Mouse (Mus musculus) adipose tissue, adult 10 weeks (tissue): ENCODE measurements around the gene Btf3l4. TPM values are rescaled to one million over a fixed set of nuclear protein-coding genes. Genes with fewer than 3 reads are reported as not detected.

Source experiments
- polyA plus RNA-seq: library from polyadenylated mRNA; stranded (reverse); fragments of 350-450 nt; fragmentation: Illumina TruSeq; extraction: RNeasy Lipid Tissue Mini Kit (QIAGEN cat#74804); gene quantifications from one replicate; pipeline ENCODE4 v1.2.3, GENCODE M21; 2014; ENCODE audit warnings: low read depth, low replicate concordance

Gene Btf3l4
- 103 TPM for polyA plus RNA-seq

DNA sequence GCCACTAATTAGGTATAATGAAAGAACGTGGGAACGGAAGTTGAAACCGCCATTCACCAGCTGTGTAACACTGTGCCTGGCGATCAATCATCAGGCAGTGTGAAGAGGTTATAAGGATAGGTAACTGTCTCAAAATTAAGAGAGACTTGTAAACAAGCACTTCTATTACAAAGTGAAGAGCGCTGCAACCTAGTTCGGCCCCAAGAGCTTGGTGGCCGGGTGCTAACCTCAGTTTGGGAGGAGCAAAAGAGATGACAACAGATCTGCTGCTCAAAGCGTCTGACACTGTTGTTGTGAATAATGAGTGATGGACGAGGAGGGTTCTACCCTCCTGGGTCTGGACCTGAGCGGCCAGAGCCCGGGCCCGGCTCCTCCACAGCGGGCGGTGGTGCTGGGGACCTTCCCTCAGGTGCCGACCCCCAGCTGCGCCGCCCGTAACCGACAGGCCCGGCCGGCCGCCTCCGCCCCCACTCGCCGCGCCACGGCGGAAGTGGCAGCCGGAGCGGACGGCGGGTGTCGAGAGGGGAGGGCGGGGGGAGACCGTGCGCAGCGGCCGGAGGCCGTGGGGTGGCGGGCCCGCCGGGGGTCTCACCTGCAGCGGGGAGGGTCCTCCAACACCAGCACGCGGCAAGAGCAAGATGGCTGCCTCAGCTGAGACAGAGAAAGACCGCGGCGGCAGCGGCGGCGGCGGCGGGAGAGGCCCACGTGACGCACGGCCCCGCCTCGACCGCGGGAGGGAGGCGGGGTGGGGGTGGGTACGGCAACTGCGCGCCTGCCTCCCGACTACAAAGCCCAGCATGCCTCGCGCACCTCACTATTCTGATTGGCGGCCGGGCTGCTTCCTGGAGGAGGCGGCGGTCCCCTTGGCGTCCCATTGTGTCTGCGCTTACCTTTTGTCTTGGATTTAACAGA is at the start of gene Btf3l4:
Gene Btf3l4, minus strand, starts transcription at position 699 of the 912 bp plus-strand sequence.

DNA sequence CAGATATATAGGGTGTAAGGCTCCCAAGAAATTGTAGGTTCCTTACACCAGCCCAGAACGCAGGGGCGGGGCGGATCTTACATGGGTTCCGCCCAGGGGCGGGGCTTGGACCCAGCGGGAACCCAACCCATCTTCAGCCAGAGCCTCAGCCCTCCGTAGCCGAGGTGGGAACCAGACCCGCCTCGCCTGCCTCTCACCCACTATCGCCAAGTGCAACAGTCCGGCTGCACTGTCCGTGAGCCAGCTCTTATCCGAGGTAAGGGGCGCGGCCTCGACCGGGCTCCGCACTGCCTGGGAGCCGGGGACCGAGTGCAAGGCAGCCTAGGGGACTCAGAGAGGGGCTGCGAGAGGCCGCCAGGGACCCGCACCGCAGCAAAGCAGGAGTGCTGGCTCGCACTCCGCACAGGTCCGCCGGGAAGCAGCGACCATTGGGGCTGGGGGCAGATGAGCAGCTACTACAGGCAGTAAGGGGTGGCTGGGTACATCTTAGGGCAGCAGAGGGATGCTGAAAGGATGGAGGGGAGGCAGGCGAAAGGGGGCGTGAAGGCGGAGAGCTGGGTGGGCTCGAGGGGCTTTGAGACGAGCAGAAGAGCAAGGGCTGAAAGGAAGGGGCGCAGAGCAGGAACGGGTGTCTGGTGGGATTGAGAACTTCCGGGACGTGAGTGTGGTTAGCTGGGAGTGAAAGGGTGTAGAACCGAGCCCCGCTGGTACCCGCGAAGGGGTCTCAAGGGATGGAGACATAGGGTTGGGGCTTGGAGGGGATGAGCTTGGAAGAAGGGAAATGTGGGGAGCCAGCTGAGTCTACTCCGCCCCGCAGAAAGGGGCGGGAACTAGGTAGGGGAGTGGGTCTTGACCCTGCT is 45.8 kb upstream of the Btf3l4 start, which contains the start of gene Rab3b:
Gene Rab3b, plus strand, starts transcription at position 101 of the 860 bp plus-strand sequence.

DNA sequence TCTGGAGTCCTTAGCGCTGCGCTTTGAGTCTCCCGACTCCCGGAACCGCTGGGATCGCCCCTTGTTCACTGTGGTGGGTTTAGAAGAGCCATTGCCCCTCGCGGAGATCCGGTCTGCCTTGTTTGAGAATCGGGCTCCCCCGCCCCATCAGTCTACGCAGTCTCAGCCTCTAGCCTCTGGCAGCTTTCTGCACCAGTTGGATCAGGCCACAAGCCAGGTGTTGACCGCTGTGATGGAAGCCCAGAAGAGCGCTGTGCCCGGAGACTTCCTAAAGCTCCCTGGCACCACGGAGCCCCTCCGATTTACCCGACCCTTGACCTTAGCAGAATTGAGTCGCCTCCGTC is 15.1 kb upstream of the Btf3l4 start, which contains the start of gene A730015C16Rik:
Gene A730015C16Rik, minus strand, starts transcription at position 115 of the 344 bp plus-strand sequence.

DNA sequence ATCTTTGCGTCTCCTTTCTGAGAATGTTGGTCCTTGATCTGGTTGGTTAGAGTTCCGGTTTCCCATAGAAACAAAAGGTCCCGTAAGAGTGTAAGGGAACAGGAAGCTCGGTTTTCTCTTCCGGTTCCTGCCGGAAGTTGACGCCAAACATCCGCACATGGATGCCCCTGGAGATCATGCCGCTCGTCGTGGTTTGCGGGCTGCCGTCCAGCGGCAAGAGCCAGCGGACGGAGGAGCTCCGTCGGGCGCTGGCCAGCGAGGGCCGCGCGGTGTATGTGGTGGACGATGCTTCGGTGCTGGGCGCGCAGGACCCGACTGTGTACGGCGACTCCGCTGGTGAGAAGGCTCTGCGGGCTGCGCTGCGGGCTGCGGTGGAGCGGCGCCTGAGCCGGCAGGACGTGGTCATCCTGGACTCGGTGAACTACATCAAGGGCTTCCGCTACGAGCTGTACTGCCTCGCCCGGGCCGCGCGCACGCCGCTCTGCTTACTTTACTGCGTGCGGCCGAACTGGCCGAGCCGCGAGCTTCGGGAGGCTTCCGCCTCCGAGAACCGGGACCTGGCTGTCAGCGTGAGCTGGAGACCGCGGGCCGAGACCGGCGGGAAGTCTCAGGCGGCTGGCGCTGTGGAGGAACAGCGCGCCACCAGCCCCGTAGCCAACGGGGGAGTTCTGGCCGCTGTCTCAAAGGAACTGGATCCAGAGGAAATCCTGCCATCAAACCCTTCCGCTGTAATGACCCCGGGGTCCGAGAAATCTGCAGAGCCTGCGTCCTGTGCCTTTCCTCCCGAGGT is 14.5 kb upstream of the Btf3l4 start, which contains the start of gene Kti12:
Gene Kti12, plus strand, starts transcription at position 71 of the 790 bp plus-strand sequence.

DNA sequence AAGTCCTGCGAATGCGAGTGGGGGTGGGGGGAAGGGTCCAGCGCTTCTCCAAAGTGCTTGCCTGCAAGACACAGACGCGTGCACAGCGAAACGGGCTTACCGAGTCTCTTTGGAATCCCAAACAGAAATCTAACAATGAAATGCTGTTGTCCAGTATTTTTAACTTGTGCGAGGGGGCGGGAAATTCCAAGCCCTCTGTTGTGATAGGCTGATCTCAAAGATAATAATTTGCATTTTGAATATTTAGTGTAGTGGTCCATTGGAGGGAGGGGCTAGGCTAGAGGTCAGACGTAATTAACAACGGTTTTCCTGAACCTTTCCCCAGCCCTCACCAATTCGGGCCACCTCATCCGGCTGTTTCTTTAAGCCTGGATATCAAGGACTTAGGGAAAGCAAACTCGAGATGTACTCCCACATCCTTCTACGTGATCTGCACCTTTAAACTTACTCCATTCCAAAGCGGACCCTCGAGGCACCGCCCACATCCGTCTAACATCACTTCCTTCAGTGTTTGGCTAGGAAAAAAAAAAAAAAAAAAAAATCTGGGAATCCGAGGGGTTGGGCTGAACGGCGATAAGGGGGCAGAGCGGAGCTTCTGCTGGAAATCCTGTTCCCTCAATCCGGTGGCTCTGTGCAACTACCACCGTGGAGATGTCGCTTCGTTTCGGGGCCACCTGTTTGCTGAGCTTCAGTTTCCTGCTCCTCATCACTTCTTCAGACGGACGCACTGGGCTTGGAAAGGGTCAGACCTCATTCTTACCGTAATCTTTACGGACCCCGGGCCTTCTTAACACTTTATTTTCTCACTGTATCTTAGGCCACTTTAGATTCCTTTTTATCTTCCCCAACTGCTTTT is 929 bp upstream of the Btf3l4 start, which contains the start of gene Txndc12:
Gene Txndc12, plus strand, starts transcription at position 487 of the 856 bp plus-strand sequence.

DNA sequence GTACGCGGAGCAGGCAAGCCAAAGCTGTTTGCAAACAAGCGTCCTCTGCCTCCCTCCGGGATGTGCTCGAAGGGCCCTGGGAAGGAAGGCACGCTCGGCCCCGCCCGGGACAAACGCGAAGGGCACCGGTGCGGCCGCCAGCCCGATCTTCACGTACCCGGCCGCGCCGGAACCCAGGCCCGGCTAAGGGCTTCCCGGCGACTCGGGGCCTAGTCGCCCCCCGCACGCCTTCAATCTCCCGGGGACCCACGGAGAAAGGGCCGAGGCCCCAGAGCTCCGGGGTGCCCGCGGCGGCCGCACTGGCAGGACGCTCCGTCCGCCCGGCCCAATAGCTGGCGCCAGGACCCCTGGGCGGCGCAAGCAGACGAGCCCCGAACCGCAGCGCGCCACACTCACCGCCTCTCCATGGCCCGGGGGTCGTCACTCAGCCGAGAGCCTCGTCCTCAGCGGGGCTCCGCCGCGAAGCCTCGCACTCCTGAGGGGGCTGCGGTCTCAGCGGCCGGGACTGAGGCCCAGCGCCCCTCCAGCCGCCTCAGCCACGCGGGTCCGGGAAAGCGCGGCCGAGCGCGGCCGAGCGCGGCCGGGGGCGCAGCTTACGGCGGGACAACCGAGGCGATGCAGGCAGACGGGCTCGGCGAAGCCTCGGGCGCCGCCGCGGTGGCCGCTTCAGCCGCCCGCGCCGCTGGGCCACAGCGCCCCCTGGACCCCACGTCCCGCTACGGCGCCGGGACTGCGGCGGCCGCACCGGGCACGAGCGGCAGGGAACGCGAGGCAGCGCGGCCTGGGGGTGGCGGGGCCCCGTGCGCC is 53.2 kb downstream of the Btf3l4 start, which contains the start of gene Zfyve9:
Gene Zfyve9, minus strand, starts transcription at position 742 of the 807 bp plus-strand sequence.

Other genes with a start within 250 kb of the Btf3l4 start
- 39.2 TPM for gene Cc2d1b, start 213.7 kb downstream of the Btf3l4 start, polyA plus RNA-seq
- gene 3110021N24Rik, start 114.0 kb downstream of the Btf3l4 start, polyA plus RNA-seq: 0.16 TPM
- gene Zfyve9, start 52.8 kb downstream of the Btf3l4 start, polyA plus RNA-seq: 9.0 TPM
- 41.1 TPM for gene Txndc12, start 987 bp upstream of the Btf3l4 start, polyA plus RNA-seq
- 16.1 TPM for gene Kti12, start 14.2 kb upstream of the Btf3l4 start, polyA plus RNA-seq
- not detected for gene A730015C16Rik, start 15.0 kb upstream of the Btf3l4 start, polyA plus RNA-seq
- 3.3 TPM for gene Rab3b, start 45.4 kb upstream of the Btf3l4 start, polyA plus RNA-seq
- 88.3 TPM for gene Nrd1, start 167.0 kb upstream of the Btf3l4 start, polyA plus RNA-seq